Mouse (Mus musculus): ENCODE measurements around the gene Pla2g2c.

DNA sequence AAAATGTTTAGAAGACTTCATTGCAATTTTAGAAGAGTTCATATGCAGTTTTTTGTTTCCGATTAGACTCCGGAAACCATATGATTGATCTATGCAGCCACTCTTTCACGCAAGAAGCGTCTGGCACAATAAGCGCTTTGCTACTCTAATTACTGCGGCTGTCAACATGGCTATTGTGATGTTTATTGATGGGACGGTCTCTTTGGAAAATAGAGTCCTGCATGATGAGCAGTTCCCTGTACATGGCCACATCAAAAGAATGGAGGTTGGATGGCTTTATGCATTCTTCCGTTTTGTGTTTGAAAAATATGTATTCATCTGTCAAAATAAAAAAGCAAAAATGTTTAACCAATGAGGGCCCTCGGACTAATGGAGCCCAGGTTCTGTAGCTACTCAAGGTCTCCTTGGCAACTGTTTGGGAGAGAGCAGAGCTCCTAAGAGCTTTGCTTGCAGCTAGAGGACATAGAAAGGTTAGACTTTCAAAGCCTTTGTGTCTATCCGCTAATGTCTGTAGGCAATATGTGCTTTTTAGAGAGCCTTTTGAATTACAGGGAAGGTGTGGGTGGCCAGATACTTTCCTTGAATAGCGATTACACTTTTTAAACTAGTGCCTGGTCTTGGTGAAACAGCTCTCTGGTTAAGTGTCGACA is 31.4 kb upstream of the Pla2g2c start:
- TF ChIP-seq CTCF (IDR thresholded peaks at IDR 0.05; ENCODE audit: extremely low read depth, insufficient read depth, insufficient read length, insufficient replicate concordance) (no peak), POLR2A (IDR thresholded peaks at IDR 0.05; ENCODE audit: low read depth, low read length) (no peak)

Measured in spleen, adult 2 months (tissue).